Mouse (Mus musculus) ES-E14 (cell line): ENCODE measurements around the gene Ano9.
A peak's percentile ranks its signal among the peaks of the same experiment; 100 is the strongest.

Source experiments
- CHD2 ChIP-seq: IDR thresholded peaks from 2 replicates; pipeline ENCODE4 v1.6.1; 2014; ENCODE audit warnings: mild to moderate bottlenecking, low read depth, low read length, inconsistent platforms
- HCFC1 ChIP-seq: IDR thresholded peaks from 2 replicates; pipeline ENCODE4 v1.6.1; 2012; ENCODE audit warnings: low read length, inconsistent platforms, borderline replicate concordance; ENCODE audit not compliant: insufficient read depth
- MAFK ChIP-seq: IDR thresholded peaks from 2 replicates; pipeline ENCODE4 v1.6.1; 2014; ENCODE audit warnings: mild to moderate bottlenecking, low read depth, low read length, inconsistent platforms; ENCODE audit not compliant: insufficient read depth
- ZC3H11A ChIP-seq: IDR thresholded peaks from 2 replicates; pipeline ENCODE4 v1.6.1; 2012; ENCODE audit warnings: low read depth, mild to moderate bottlenecking, inconsistent platforms, low read length, borderline replicate concordance
- ZNF384 ChIP-seq: IDR thresholded peaks from 2 replicates; pipeline ENCODE4 v1.6.1; 2012; ENCODE audit warnings: low read depth, low read length, inconsistent platforms

GRCm38 (mm10) chr7:141131024-141131820 lies 13.6 kb upstream of the Ano9 start:
- TF ChIP-seq ZNF384 = 0 out of 2 replicates have a peak, but pooled peaks have one; percentile 51
- TF ChIP-seq MAFK = no peak
- TF ChIP-seq HCFC1 = peak; percentile 78
- TF ChIP-seq CHD2 = no peak
- no peak for TF ChIP-seq ZC3H11A
